Mouse (Mus musculus): ENCODE results near the gene Smarca4. TPM values are rescaled to one million over a fixed set of nuclear protein-coding genes. Genes with fewer than 3 reads are reported as not detected.
A peak's percentile ranks its signal among the peaks of the same experiment; 100 is the strongest.

Smarca4 gene
- polyA plus RNA-seq, 1 experiment from 2014 or later, result 27.2 TPM

- Histone ChIP-seq H3K27ac (replicated peaks) (no peak overlapping the region), H3K4me2 (replicated peaks; ENCODE audit: low read depth) (no peak overlapping the region), H3K4me1 (replicated peaks; ENCODE audit: control insufficient read depth, insufficient read depth) (no peaks in the 10 kb centered on the region), H3K4me3 (ENCODE audit: low read depth, low read length) (no peak overlapping the region), H3K27me3 (ENCODE audit: control insufficient read depth, insufficient read depth, low read length) (no peaks in the 10 kb centered on the region), H3K9me3 (ENCODE audit: control insufficient read depth, low read length) (no peaks in the 10 kb centered on the region), H3K9ac (ENCODE audit: low read length) (no peak overlapping the region), H3K36me3 (ENCODE audit: control insufficient read depth, insufficient read depth, low read length) (no peaks in the 10 kb centered on the region)
- DNase-seq (ENCODE audit: low spot score) (no peak), ATAC-seq (ENCODE audit: low FRiP score, low TSS enrichment) (no peak)
- 74% methylated on average over 2 of the region's 2 CpGs for WGBS
- TF ChIP-seq EP300 (optimal IDR thresholded peaks at IDR 0.05) (no peak), CTCF (IDR thresholded peaks at IDR 0.05; ENCODE audit: low read depth) (no peak)
Measured at GRCm38 (mm10) chr9:21717015-21717414, 101.0 kb downstream of the Smarca4 start.

- no peak for DNase-seq (ENCODE audit: low spot score)
- TF ChIP-seq EP300 (optimal IDR thresholded peaks at IDR 0.05), result no peak
- TF ChIP-seq CTCF (IDR thresholded peaks at IDR 0.05; ENCODE audit: low read depth), result no peak
- peak overlapping the region; percentile 73 for H3K27ac ChIP-seq (replicated peaks)
- H3K4me3 ChIP-seq (ENCODE audit: low read depth, low read length), result no peak overlapping the region
- H3K27me3 ChIP-seq (ENCODE audit: control insufficient read depth, insufficient read depth, low read length), result no peaks in the 10 kb centered on the region
- H3K36me3 ChIP-seq (ENCODE audit: control insufficient read depth, insufficient read depth, low read length), result no peaks in the 10 kb centered on the region
- no peak for ATAC-seq (ENCODE audit: low FRiP score, low TSS enrichment)
- no peak overlapping the region for H3K4me2 ChIP-seq (replicated peaks; ENCODE audit: low read depth)
- H3K9ac ChIP-seq (ENCODE audit: low read length), result 0 out of 2 replicates have a peak overlapping the region, but pooled peaks have one; percentile 18
- 47% methylated on average over 2 of the region's 2 CpGs for WGBS
- no peaks in the 10 kb centered on the region for H3K9me3 ChIP-seq (ENCODE audit: control insufficient read depth, low read length)
- peaks cover 8% of the 10 kb centered on the region; the same call in 1 of the 2 replicates for H3K4me1 ChIP-seq (replicated peaks; ENCODE audit: control insufficient read depth, insufficient read depth)
Measured at GRCm38 (mm10) chr9:21721036-21721435, 105.1 kb downstream of the Smarca4 start.

- no peaks in the 10 kb centered on the region for H3K27me3 ChIP-seq (ENCODE audit: control insufficient read depth, insufficient read depth, low read length)
- TF ChIP-seq EP300 (optimal IDR thresholded peaks at IDR 0.05) (no peak), CTCF (IDR thresholded peaks at IDR 0.05; ENCODE audit: low read depth) (no peak)
- H3K4me3 ChIP-seq (ENCODE audit: low read depth, low read length), result peak within 1 kb of the TSS; percentile 70
- peak; percentile 89 for ATAC-seq (ENCODE audit: low FRiP score, low TSS enrichment)
- peak within 1 kb of the TSS; percentile 95 for H3K27ac ChIP-seq (replicated peaks)
- under 1% methylated on average over 47 of the region's 47 CpGs for WGBS
- no peaks in the 10 kb centered on the region for H3K36me3 ChIP-seq (ENCODE audit: control insufficient read depth, insufficient read depth, low read length)
- H3K4me1 ChIP-seq (replicated peaks; ENCODE audit: control insufficient read depth, insufficient read depth), result peaks cover 13% of the 10 kb centered on the region
- H3K4me2 ChIP-seq (replicated peaks; ENCODE audit: low read depth), result peak within 1 kb of the TSS; percentile 71
- no peaks in the 10 kb centered on the region for H3K9me3 ChIP-seq (ENCODE audit: control insufficient read depth, low read length)
- peak; percentile 94 for DNase-seq (ENCODE audit: low spot score)
- peak within 1 kb of the TSS; percentile 69 for H3K9ac ChIP-seq (ENCODE audit: low read length)
Measured at GRCm38 (mm10) chr9:21723377-21724146, 107.6 kb downstream of the Smarca4 start, which contains the start of gene Ldlr. Ldlr (plus strand) TSS chr9:21723483.

- H3K4me2 ChIP-seq (replicated peaks; ENCODE audit: low read depth), result peak overlapping the region; percentile 71
- no peaks in the 10 kb centered on the region for H3K9me3 ChIP-seq (ENCODE audit: control insufficient read depth, low read length)
- 0% methylated on average over 18 of the region's 18 CpGs for WGBS
- H3K4me1 ChIP-seq (replicated peaks; ENCODE audit: control insufficient read depth, insufficient read depth), result peaks cover 13% of the 10 kb centered on the region
- H3K9ac ChIP-seq (ENCODE audit: low read length), result peak overlapping the region; percentile 69
- no peaks in the 10 kb centered on the region for H3K27me3 ChIP-seq (ENCODE audit: control insufficient read depth, insufficient read depth, low read length)
- H3K4me3 ChIP-seq (ENCODE audit: low read depth, low read length), result peak overlapping the region; percentile 70
- no peak for TF ChIP-seq EP300 (optimal IDR thresholded peaks at IDR 0.05)
- no peak for TF ChIP-seq CTCF (IDR thresholded peaks at IDR 0.05; ENCODE audit: low read depth)
- no peaks in the 10 kb centered on the region for H3K36me3 ChIP-seq (ENCODE audit: control insufficient read depth, insufficient read depth, low read length)
- H3K27ac ChIP-seq (replicated peaks), result peak overlapping the region; percentile 95
- DNase-seq (ENCODE audit: low spot score) (peak; percentile 96), ATAC-seq (ENCODE audit: low FRiP score, low TSS enrichment) (peak; percentile 91)
Measured at GRCm38 (mm10) chr9:21724147-21724536, 108.2 kb downstream of the Smarca4 start.

GRCm38 (mm10) chr9:21725224-21726121, 109.5 kb downstream of the Smarca4 start:
- Histone ChIP-seq H3K9me3 (ENCODE audit: control insufficient read depth, low read length) (no peaks in the 10 kb centered on the region), H3K4me3 (ENCODE audit: low read depth, low read length) (peak overlapping the region; percentile 70), H3K4me1 (replicated peaks; ENCODE audit: control insufficient read depth, insufficient read depth) (peaks cover 13% of the 10 kb centered on the region), H3K27ac (replicated peaks) (peak overlapping the region; percentile 95), H3K9ac (ENCODE audit: low read length) (peak overlapping the region; percentile 69), H3K36me3 (ENCODE audit: control insufficient read depth, insufficient read depth, low read length) (no peaks in the 10 kb centered on the region), H3K4me2 (replicated peaks; ENCODE audit: low read depth) (peak overlapping the region; percentile 71), H3K27me3 (ENCODE audit: control insufficient read depth, insufficient read depth, low read length) (no peaks in the 10 kb centered on the region)
- 43% methylated on average over 23 of the region's 23 CpGs for WGBS
- DNase-seq (ENCODE audit: low spot score), result no peak
- TF ChIP-seq EP300 (optimal IDR thresholded peaks at IDR 0.05) (no peak), CTCF (IDR thresholded peaks at IDR 0.05; ENCODE audit: low read depth) (no peak)
- no peak for ATAC-seq (ENCODE audit: low FRiP score, low TSS enrichment)

Data from stomach, postnatal 0 days (tissue).